In the genomic region with DNA sequence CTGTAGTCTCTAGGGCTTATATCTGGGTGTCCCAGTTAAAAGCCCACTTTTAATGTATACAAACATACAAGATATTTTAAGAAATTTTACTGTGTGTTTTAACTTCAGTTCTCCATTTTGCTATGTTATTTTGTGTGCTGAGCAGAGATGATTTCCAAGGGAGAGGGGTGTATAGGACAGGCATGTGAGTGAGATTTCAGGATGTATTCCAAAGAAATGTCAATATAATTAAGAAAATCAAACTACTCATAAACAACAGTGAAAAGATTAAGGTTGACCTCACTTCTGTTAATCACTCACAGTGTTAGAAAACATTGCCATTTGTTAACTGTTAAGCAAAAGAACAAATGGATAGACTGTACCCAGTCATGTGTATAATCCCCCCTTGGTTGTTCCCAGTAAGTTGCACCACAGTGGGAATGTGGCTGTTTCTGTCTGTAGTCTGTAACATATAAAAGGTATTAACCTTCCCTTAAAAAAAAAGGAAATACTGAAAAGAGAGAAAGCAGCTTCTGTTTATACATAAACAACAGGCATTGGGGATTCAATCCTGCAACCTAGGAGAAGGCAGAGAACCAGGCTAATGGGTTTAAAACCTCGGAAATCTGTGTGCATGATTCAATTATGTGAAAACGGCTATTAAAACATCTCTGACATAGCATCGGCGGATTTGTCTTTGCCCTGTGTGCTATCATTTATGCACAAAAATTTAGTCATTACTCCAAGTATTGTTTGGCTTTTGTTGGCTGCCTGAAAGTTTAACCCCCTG, we compare ENCODE assay signal across 19 mouse cellular contexts.
A peak's percentile ranks its signal among the peaks of the same experiment; 100 is the strongest.
DNase-seq lines count a peak whose midpoint lies in the region; ATAC-seq lines count a peak whose summit lies in the region.
"Had no signal": no experiment of that assay in that cellular context is flagged by ENCODE, and none has a peak within 500 bp of the region (broad histone marks: within the 10 kb centered on the region; RNA-seq: fewer than 3 reads in every experiment).

No protein-coding gene starts in this region.

- no peaks in the 10 kb centered on the region for H3K9me3 ChIP-seq in hindbrain, embryonic 10.5 days
- H3K9me3 ChIP-seq in hindbrain, embryonic 12.5 days (replicated peaks), result no peaks in the 10 kb centered on the region
- no peaks in the 10 kb centered on the region for H3K9me3 ChIP-seq in midbrain, embryonic 10.5 days (replicated peaks)
- no peaks in the 10 kb centered on the region for H3K9me3 ChIP-seq in midbrain, embryonic 15.5 days
- no peaks in the 10 kb centered on the region for H3K9me3 ChIP-seq in forebrain, embryonic 13.5 days (replicated peaks)
- H3K9me3 ChIP-seq: embryonic facial prominence, embryonic 15.5 days; heart, embryonic 12.5 days; megakaryocyte, embryonic 14.5 days; neural tube, embryonic 12.5 days had no signal

- H3K9ac ChIP-seq in hindbrain, embryonic 12.5 days, result no peak overlapping the region
- no peak overlapping the region for H3K9ac ChIP-seq in midbrain, embryonic 15.5 days
- H3K9ac ChIP-seq in forebrain, embryonic 13.5 days, result no peak overlapping the region
- H3K9ac ChIP-seq: embryonic facial prominence, embryonic 15.5 days; heart, embryonic 12.5 days; neural tube, embryonic 12.5 days had no signal

- H3K27me3 ChIP-seq in hindbrain, embryonic 10.5 days (ENCODE audit: insufficient read depth, poor library complexity, severe bottlenecking), result no peaks in the 10 kb centered on the region
- H3K27me3 ChIP-seq in hindbrain, embryonic 12.5 days, result no peaks in the 10 kb centered on the region
- no peaks in the 10 kb centered on the region for H3K27me3 ChIP-seq in midbrain, embryonic 10.5 days (ENCODE audit: low read depth, poor library complexity, severe bottlenecking)
- no peaks in the 10 kb centered on the region for H3K27me3 ChIP-seq in midbrain, embryonic 15.5 days (replicated peaks)
- H3K27me3 ChIP-seq in forebrain, embryonic 13.5 days, result peaks cover 34% of the 10 kb centered on the region
- H3K27me3 ChIP-seq: embryonic facial prominence, embryonic 15.5 days; heart, embryonic 12.5 days; megakaryocyte, embryonic 14.5 days; neural tube, embryonic 12.5 days had no signal

- no peaks in the 10 kb centered on the region for H3K36me3 ChIP-seq in hindbrain, embryonic 10.5 days
- no peaks in the 10 kb centered on the region for H3K36me3 ChIP-seq in hindbrain, embryonic 12.5 days
- H3K36me3 ChIP-seq in midbrain, embryonic 10.5 days, result no peaks in the 10 kb centered on the region
- no peaks in the 10 kb centered on the region for H3K36me3 ChIP-seq in midbrain, embryonic 15.5 days (replicated peaks)
- H3K36me3 ChIP-seq in forebrain, embryonic 13.5 days (ENCODE audit: poor library complexity, severe bottlenecking), result no peaks in the 10 kb centered on the region
- H3K36me3 ChIP-seq: embryonic facial prominence, embryonic 15.5 days; heart, embryonic 12.5 days; neural tube, embryonic 12.5 days had no signal

- H3K27ac ChIP-seq in hindbrain, embryonic 10.5 days, result 0 out of 2 replicates have a peak overlapping the region, but pooled peaks have one; percentile 40
- no peak overlapping the region for H3K27ac ChIP-seq in hindbrain, embryonic 12.5 days
- peak overlapping the region; percentile 59 for H3K27ac ChIP-seq in midbrain, embryonic 10.5 days (replicated peaks)
- no peak overlapping the region for H3K27ac ChIP-seq in midbrain, embryonic 15.5 days
- no peak overlapping the region for H3K27ac ChIP-seq in forebrain, embryonic 13.5 days
- H3K27ac ChIP-seq: embryonic facial prominence, embryonic 15.5 days; gastrocnemius, adult 2 months; neural tube, embryonic 12.5 days had no signal

- peaks cover 36% of the 10 kb centered on the region for H3K4me1 ChIP-seq in hindbrain, embryonic 10.5 days (replicated peaks)
- peaks cover 5% of the 10 kb centered on the region; the same call in 1 of the 2 replicates for H3K4me1 ChIP-seq in hindbrain, embryonic 12.5 days
- peaks cover 60% of the 10 kb centered on the region for H3K4me1 ChIP-seq in midbrain, embryonic 10.5 days
- H3K4me1 ChIP-seq in midbrain, embryonic 15.5 days, result peaks cover 6% of the 10 kb centered on the region; the same call in 1 of the 2 replicates
- H3K4me1 ChIP-seq in forebrain, embryonic 13.5 days, result peaks cover 12% of the 10 kb centered on the region
- H3K4me1 ChIP-seq: embryonic facial prominence, embryonic 15.5 days; megakaryocyte, embryonic 14.5 days had no signal

- H3K4me3 ChIP-seq in hindbrain, embryonic 10.5 days, result no peak overlapping the region
- no peak overlapping the region for H3K4me3 ChIP-seq in hindbrain, embryonic 12.5 days
- no peak overlapping the region for H3K4me3 ChIP-seq in midbrain, embryonic 10.5 days
- no peak overlapping the region for H3K4me3 ChIP-seq in midbrain, embryonic 15.5 days
- no peak overlapping the region for H3K4me3 ChIP-seq in forebrain, embryonic 13.5 days
- H3K4me3 ChIP-seq: embryonic facial prominence, embryonic 15.5 days; gastrocnemius, adult 2 months; heart, embryonic 12.5 days; megakaryocyte, embryonic 14.5 days; neural tube, embryonic 12.5 days had no signal

- no peak for DNase-seq in hindbrain, embryonic 10.5 days (ENCODE audit: low spot score)
- DNase-seq in midbrain, embryonic 10.5 days (ENCODE audit: low spot score), result peak; percentile 13
- peak; percentile 54 for DNase-seq in retina, embryonic 14.5 days (ENCODE audit: low spot score)
- DNase-seq in layer of hippocampus, adult 18-20 months (ENCODE audit: low spot score in 2 of 2), result no peak
- no peak for DNase-seq in layer of hippocampus, postnatal 25 days (ENCODE audit: extremely low spot score in 1 of 2, low spot score in 1 of 2)
- DNase-seq: B cell, adult 2 months; cerebellum, adult 8-10 months; gastrocnemius, adult 2 months; heart, postnatal 14 days; lung, adult 18-20 months; thymus, postnatal 25 days had no signal

- WGBS in hindbrain, embryonic 10.5 days, result 50% methylated on average over 4 of the region's 4 CpGs
- WGBS in hindbrain, embryonic 12.5 days, result 31% methylated on average over 4 of the region's 4 CpGs
- WGBS in midbrain, embryonic 10.5 days, result 28% methylated on average over 4 of the region's 4 CpGs
- 22% methylated on average over 4 of the region's 4 CpGs for WGBS in midbrain, embryonic 15.5 days
- WGBS in forebrain, embryonic 13.5 days, result 5% methylated on average over 4 of the region's 4 CpGs

- ATAC-seq in hindbrain, embryonic 12.5 days (ENCODE audit: low FRiP score), result no peak
- ATAC-seq in midbrain, embryonic 15.5 days (replicated peaks), result no peak; the same call in 1 of the 2 replicates
- ATAC-seq in forebrain, embryonic 13.5 days, result peak; percentile 81

- no peak overlapping the region for H3K4me2 ChIP-seq in hindbrain, embryonic 12.5 days (replicated peaks)
- H3K4me2 ChIP-seq in midbrain, embryonic 15.5 days, result no peak overlapping the region
- H3K4me2 ChIP-seq in forebrain, embryonic 13.5 days, result no peak overlapping the region
- H3K4me2 ChIP-seq: embryonic facial prominence, embryonic 15.5 days; heart, embryonic 12.5 days; liver, embryonic 11.5 days; neural tube, embryonic 12.5 days had no signal

Comparison
In these comparisons a context has a peak if more than half of its experiments do, and no peak if none do; other contexts are left out.
1. H3K27ac ChIP-seq: peak in hindbrain, embryonic 10.5 days (single experiment) and midbrain, embryonic 10.5 days (single experiment); none in hindbrain, embryonic 12.5 days (single experiment), midbrain, embryonic 15.5 days (single experiment) and forebrain, embryonic 13.5 days (single experiment).
2. DNase-seq: peak in midbrain, embryonic 10.5 days (single experiment) and retina, embryonic 14.5 days (single experiment); none in hindbrain, embryonic 10.5 days (single experiment), layer of hippocampus, adult 18-20 months (0 of 2) and layer of hippocampus, postnatal 25 days (0 of 2).